In genomic region chr10:42961771-42962170, GRCm38 (mm10) we compare ENCODE assay signal across 16 mouse cellular contexts.
A peak's percentile ranks its signal among the peaks of the same experiment; 100 is the strongest.
DNase-seq lines count a peak whose midpoint lies in the region; ATAC-seq lines count a peak whose summit lies in the region.
"Had no signal": no experiment of that assay in that cellular context is flagged by ENCODE, and none has a peak within 500 bp of the region (broad histone marks: within the 10 kb centered on the region; RNA-seq: fewer than 3 reads in every experiment).

No protein-coding gene starts in this region.

- WGBS in heart, embryonic 12.5 days, result 75% methylated on average over 6 of the region's 6 CpGs
- WGBS in embryonic facial prominence, embryonic 12.5 days, result 39% methylated on average over 6 of the region's 6 CpGs
- WGBS in limb, embryonic 15.5 days, result 40% methylated on average over 6 of the region's 6 CpGs

- no peaks in the 10 kb centered on the region for H3K36me3 ChIP-seq in heart, embryonic 12.5 days
- H3K36me3 ChIP-seq in embryonic facial prominence, embryonic 12.5 days, result no peaks in the 10 kb centered on the region
- no peaks in the 10 kb centered on the region for H3K36me3 ChIP-seq in limb, embryonic 15.5 days
- H3K36me3 ChIP-seq: forebrain, embryonic 12.5 days; heart, embryonic 15.5 days; hindbrain, embryonic 15.5 days; liver, embryonic 12.5 days had no signal

- H3K9ac ChIP-seq in heart, embryonic 12.5 days, result no peak overlapping the region
- H3K9ac ChIP-seq in embryonic facial prominence, embryonic 12.5 days, result no peak overlapping the region
- no peak overlapping the region for H3K9ac ChIP-seq in limb, embryonic 15.5 days
- H3K9ac ChIP-seq: forebrain, embryonic 12.5 days; heart, embryonic 15.5 days; hindbrain, embryonic 15.5 days; liver, embryonic 12.5 days had no signal

- H3K4me3 ChIP-seq in heart, embryonic 12.5 days, result no peak overlapping the region
- H3K4me3 ChIP-seq in embryonic facial prominence, embryonic 12.5 days, result no peak overlapping the region
- H3K4me3 ChIP-seq in limb, embryonic 15.5 days, result no peak overlapping the region
- H3K4me3 ChIP-seq: forebrain, embryonic 12.5 days; heart, embryonic 15.5 days; hindbrain, embryonic 15.5 days; liver, embryonic 12.5 days had no signal

- peaks cover 4% of the 10 kb centered on the region; the same call in 1 of the 2 replicates for H3K4me1 ChIP-seq in heart, embryonic 12.5 days (replicated peaks)
- peaks cover 26% of the 10 kb centered on the region for H3K4me1 ChIP-seq in embryonic facial prominence, embryonic 12.5 days
- peaks cover 6% of the 10 kb centered on the region; the same call in 1 of the 2 replicates for H3K4me1 ChIP-seq in limb, embryonic 15.5 days

- DNase-seq in heart, adult 11 months, result peak; percentile 96
- DNase-seq in kidney, postnatal 14 days, result peak; percentile 41
- no peak for DNase-seq in kidney, adult 8-10 months
- no peak for DNase-seq in adrenal gland, postnatal 14 days
- no peak for DNase-seq in right cerebral cortex, adult 18-20 months
- DNase-seq: adrenal gland, adult 2 months; cerebellum, adult 9-10 months; right cerebral cortex, postnatal 4 days had no signal

- no peak for ATAC-seq in heart, embryonic 12.5 days (ENCODE audit: insufficient number of reproducible peaks, low FRiP score)
- no peak for ATAC-seq in embryonic facial prominence, embryonic 12.5 days (ENCODE audit: insufficient number of reproducible peaks, insufficient read depth, low FRiP score, low TSS enrichment)
- ATAC-seq in limb, embryonic 15.5 days (ENCODE audit: insufficient number of reproducible peaks, low FRiP score, low TSS enrichment, low read depth), result no peak
- ATAC-seq: liver, embryonic 12.5 days; midbrain, embryonic 16.5 days had no signal

- no peak overlapping the region for H3K27ac ChIP-seq in heart, embryonic 12.5 days (ENCODE audit: poor library complexity, severe bottlenecking)
- 0 out of 2 replicates have a peak overlapping the region, but pooled peaks have one; percentile 36 for H3K27ac ChIP-seq in embryonic facial prominence, embryonic 12.5 days
- 0 out of 2 replicates have a peak overlapping the region, but pooled peaks have one; percentile 55 for H3K27ac ChIP-seq in limb, embryonic 15.5 days
- H3K27ac ChIP-seq: forebrain, embryonic 12.5 days; heart, embryonic 15.5 days; hindbrain, embryonic 15.5 days; liver, embryonic 12.5 days had no signal

- H3K4me2 ChIP-seq in heart, embryonic 12.5 days, result no peak overlapping the region
- no peak overlapping the region for H3K4me2 ChIP-seq in embryonic facial prominence, embryonic 12.5 days (replicated peaks)
- H3K4me2 ChIP-seq in limb, embryonic 15.5 days, result no peak overlapping the region
- H3K4me2 ChIP-seq: forebrain, embryonic 12.5 days; heart, embryonic 15.5 days; hindbrain, embryonic 15.5 days had no signal

- no peaks in the 10 kb centered on the region for H3K9me3 ChIP-seq in heart, embryonic 12.5 days (replicated peaks)
- no peaks in the 10 kb centered on the region for H3K9me3 ChIP-seq in embryonic facial prominence, embryonic 12.5 days
- no peaks in the 10 kb centered on the region for H3K9me3 ChIP-seq in limb, embryonic 15.5 days
- H3K9me3 ChIP-seq: forebrain, embryonic 12.5 days; heart, embryonic 15.5 days; hindbrain, embryonic 15.5 days; liver, embryonic 12.5 days had no signal

- H3K27me3 ChIP-seq in heart, embryonic 12.5 days (replicated peaks), result peaks cover 9% of the 10 kb centered on the region
- H3K27me3 ChIP-seq in embryonic facial prominence, embryonic 12.5 days, result 0 out of 2 replicates have a peak, but pooled peaks cover 8% of the 10 kb centered on the region
- peaks cover 17% of the 10 kb centered on the region for H3K27me3 ChIP-seq in limb, embryonic 15.5 days
- H3K27me3 ChIP-seq: hindbrain, embryonic 15.5 days had no signal

Comparison
In these comparisons a context has a peak if more than half of its experiments do, and no peak if none do; other contexts are left out.
1. DNase-seq: peak in heart, adult 11 months (single experiment) and kidney, postnatal 14 days (single experiment); none in kidney, adult 8-10 months (0 of 2), adrenal gland, postnatal 14 days (single experiment) and right cerebral cortex, adult 18-20 months (single experiment).